Mouse (Mus musculus): ENCODE results near the gene Olfr1026.

The Olfr1026 gene

GRCm38 (mm10) chr2:85921258-85921657 is at the start of gene Olfr1026:
TSS of gene Olfr1026 (plus strand) at chr2:85921558.
- DNase-seq (ENCODE audit: low read depth) = no peak

GRCm38 (mm10) chr2:85885340-85885739 is 36.0 kb upstream of the Olfr1026 start, which contains the start of gene Olfr1023:
TSS of gene Olfr1023 (plus strand) at chr2:85885640.
- DNase-seq (ENCODE audit: low read depth) = no peak

GRCm38 (mm10) chr2:85904952-85905351 is 16.4 kb upstream of the Olfr1026 start, which contains the start of gene Olfr1024:
TSS of gene Olfr1024 (minus strand) at chr2:85905052.
- no peak for DNase-seq (ENCODE audit: low read depth)

GRCm38 (mm10) chr2:85913197-85913596 is 8.2 kb upstream of the Olfr1026 start:
- no peak for DNase-seq (ENCODE audit: low read depth)

- DNase-seq (ENCODE audit: low read depth) = no peak
Measured at GRCm38 (mm10) chr2:85914893-85915292, 6.5 kb upstream of the Olfr1026 start, which contains the start of gene Olfr1025-ps1. TSS of gene Olfr1025-ps1 (plus strand) at chr2:85915193.

- DNase-seq (ENCODE audit: low read depth) = no peak
Measured at GRCm38 (mm10) chr2:85950137-85950536, 28.8 kb downstream of the Olfr1026 start, which contains the start of gene Olfr1028. TSS of gene Olfr1028 (plus strand) at chr2:85950437.

- DNase-seq (ENCODE audit: low read depth) = no peak
Measured at GRCm38 (mm10) chr2:85973595-85973994, 52.2 kb downstream of the Olfr1026 start, which contains the start of gene Olfr1029. TSS of gene Olfr1029 (plus strand) at chr2:85973895.
